Mouse (Mus musculus) MEL (cell line): ENCODE data around the gene Galnt17. TPM values are rescaled to one million over a fixed set of nuclear protein-coding genes. Genes with fewer than 3 reads are reported as not detected.

ENCODE experiments used
- DNase-seq: peaks from one replicate; pipeline ENCODE4 v3.0.0; 2011; ENCODE audit warnings: low read depth, low spot score
- H3K27ac ChIP-seq: 2 replicates; pipeline ENCODE4 v1.5.1; 2012; ENCODE audit warnings: low read depth, mild to moderate bottlenecking, control low read depth, low read length, moderate library complexity; ENCODE audit not compliant: control insufficient read depth
- H3K27me3 ChIP-seq, 2 experiments: fragments of 150-350 bp in 1 of 2; sonication (generic) in 1 of 2; 2 replicates each; pipeline ENCODE4 v1.6.1; 2012; ENCODE audit warnings: low read length in 2 of 2, mild to moderate bottlenecking in 2 of 2, improper control_type of control experiment in 1 of 2, moderate library complexity in 1 of 2; ENCODE audit not compliant: insufficient read depth in 2 of 2, control insufficient read depth in 1 of 2
- H3K36me3 ChIP-seq, 2 experiments: 2 replicates each; pipeline ENCODE4 v1.6.1; 2012 to 2014; ENCODE audit warnings: low read length in 2 of 2, improper control_type of control experiment in 1 of 2, inconsistent platforms in 1 of 2, mild to moderate bottlenecking in 1 of 2; ENCODE audit not compliant: insufficient read depth in 2 of 2, control insufficient read depth in 1 of 2
- H3K4me1 ChIP-seq, 2 experiments: fragments of 150-350 bp in 1 of 2; sonication (generic) in 1 of 2; 2 replicates each; pipeline ENCODE4 v1.6.1; 2012; ENCODE audit warnings: low read length in 2 of 2, improper control_type of control experiment in 1 of 2, mild to moderate bottlenecking in 1 of 2; ENCODE audit not compliant: insufficient read depth in 2 of 2, control insufficient read depth in 1 of 2
- H3K4me3 ChIP-seq, 2 experiments: fragments of 150-350 bp in 1 of 2; sonication (generic) in 1 of 2; 2 replicates each; pipeline ENCODE4 v1.5.1; 2012; ENCODE audit warnings: low read depth in 2 of 2, low read length in 2 of 2, mild to moderate bottlenecking in 2 of 2, moderate library complexity in 2 of 2, control low read depth in 1 of 2, improper control_type of control experiment in 1 of 2; ENCODE audit not compliant: control insufficient read depth in 1 of 2, insufficient read depth in 1 of 2
- H3K79me2 ChIP-seq: 2 replicates; pipeline ENCODE4 v1.6.1; 2012; ENCODE audit warnings: mild to moderate bottlenecking, low read length, moderate library complexity; ENCODE audit not compliant: control insufficient read depth, poor library complexity, insufficient read depth
- H3K9ac ChIP-seq: 2 replicates; pipeline ENCODE4 v1.6.1; 2012; ENCODE audit warnings: low read depth, mild to moderate bottlenecking, control low read depth, low read length, moderate library complexity; ENCODE audit not compliant: control insufficient read depth, poor library complexity, severe bottlenecking
- H3K9me3 ChIP-seq: fragments of 150-350 bp; sonication (generic); replicated peaks from 2 replicates; pipeline ENCODE4 v1.6.1; 2012; ENCODE audit warnings: mild to moderate bottlenecking, low read length, improper control_type of control experiment, moderate library complexity; ENCODE audit not compliant: insufficient read depth
- CHD2 ChIP-seq: IDR thresholded peaks from 2 replicates; pipeline ENCODE4 v1.6.1; 2011; ENCODE audit warnings: low read length, improper control_type of control experiment
- CTCF ChIP-seq, 3 experiments: IDR thresholded peaks in 2 of 3; conservative IDR thresholded peaks in 1 of 3; 2 replicates each; pipeline ENCODE4 v1.5.1; 2011 to 2012; ENCODE audit warnings: low read length in 3 of 3, low read depth in 2 of 3, mild to moderate bottlenecking in 2 of 3, improper control_type of control experiment in 1 of 3, inconsistent platforms in 1 of 3, mixed read lengths in 1 of 3, moderate library complexity in 1 of 3; ENCODE audit not compliant: control insufficient read depth in 1 of 3, insufficient read depth in 1 of 3, poor library complexity in 1 of 3, severe bottlenecking in 1 of 3
- ETS1 ChIP-seq: IDR thresholded peaks from 2 replicates; pipeline ENCODE4 v1.6.1; 2012; ENCODE audit warnings: low read depth, mild to moderate bottlenecking, inconsistent platforms, low read length, improper control_type of control experiment, moderate library complexity
- JUND ChIP-seq: IDR thresholded peaks from 2 replicates; pipeline ENCODE4 v1.6.1; 2011; ENCODE audit warnings: low read depth, mild to moderate bottlenecking, improper control_type of control experiment, low read length
- KAT2A ChIP-seq: conservative IDR thresholded peaks from 2 replicates; pipeline ENCODE4 v1.6.1; 2012; ENCODE audit warnings: low read depth, low read length, improper control_type of control experiment, inconsistent platforms
- MAX ChIP-seq: IDR thresholded peaks from 2 replicates; pipeline ENCODE4 v1.6.1; 2011; ENCODE audit warnings: low read length, improper control_type of control experiment
- MAZ ChIP-seq: IDR thresholded peaks from 2 replicates; pipeline ENCODE4 v1.6.1; 2012; ENCODE audit warnings: low read depth, mild to moderate bottlenecking, inconsistent platforms, low read length, improper control_type of control experiment
- MEF2A ChIP-seq: IDR thresholded peaks from 2 replicates; pipeline ENCODE4 v1.6.1; 2014; ENCODE audit warnings: low read depth, mild to moderate bottlenecking, inconsistent platforms, low read length, improper control_type of control experiment; ENCODE audit not compliant: poor library complexity, insufficient replicate concordance, severe bottlenecking; ENCODE audit errors: extremely low read depth
- MXI1 ChIP-seq: IDR thresholded peaks from 2 replicates; pipeline ENCODE4 v1.6.1; 2011; ENCODE audit warnings: mild to moderate bottlenecking, low read depth, low read length, improper control_type of control experiment
- MYC ChIP-seq: IDR thresholded peaks from 2 replicates; pipeline ENCODE4 v1.6.1; 2011; ENCODE audit warnings: low read depth, mild to moderate bottlenecking, low read length, improper control_type of control experiment, moderate library complexity
- NELFE ChIP-seq: IDR thresholded peaks from 2 replicates; pipeline ENCODE4 v1.6.1; 2011; ENCODE audit warnings: low read depth, low read length, improper control_type of control experiment
- POLR2AphosphoS2 ChIP-seq: IDR thresholded peaks from 2 replicates; pipeline ENCODE4 v1.6.1; 2011; ENCODE audit warnings: low read length, improper control_type of control experiment
- POLR2AphosphoS5 ChIP-seq: IDR thresholded peaks from 2 replicates; pipeline ENCODE4 v1.6.1; 2012; ENCODE audit warnings: low read depth, borderline replicate concordance, mild to moderate bottlenecking, inconsistent platforms, low read length, moderate library complexity, mixed read lengths
- RAD21 ChIP-seq: IDR thresholded peaks from 2 replicates; pipeline ENCODE4 v1.6.1; 2011; ENCODE audit warnings: mild to moderate bottlenecking, low read depth, low read length, improper control_type of control experiment
- RCOR1 ChIP-seq: IDR thresholded peaks from 2 replicates; pipeline ENCODE4 v1.6.1; 2012; ENCODE audit warnings: low read depth, mild to moderate bottlenecking, inconsistent platforms, low read length, improper control_type of control experiment
- SIN3A ChIP-seq: IDR thresholded peaks from 2 replicates; pipeline ENCODE4 v1.6.1; 2012; ENCODE audit warnings: low read length, improper control_type of control experiment, inconsistent platforms
- SMC3 ChIP-seq: IDR thresholded peaks from 2 replicates; pipeline ENCODE4 v1.6.1; 2011; ENCODE audit warnings: low read depth, low read length, improper control_type of control experiment
- TAL1 ChIP-seq: IDR thresholded peaks from 2 replicates; pipeline ENCODE4 v1.6.1; 2012; ENCODE audit warnings: mild to moderate bottlenecking, inconsistent platforms, low read length, moderate library complexity, mixed read lengths
- USF1 ChIP-seq: IDR thresholded peaks from 2 replicates; pipeline ENCODE4 v1.6.1; 2014; ENCODE audit warnings: low read depth, mild to moderate bottlenecking, inconsistent platforms, low read length, improper control_type of control experiment, moderate library complexity
- ZC3H11A ChIP-seq: IDR thresholded peaks from 2 replicates; pipeline ENCODE4 v1.6.1; 2012; ENCODE audit warnings: low read depth, mild to moderate bottlenecking, inconsistent platforms, low read length, improper control_type of control experiment
- ZKSCAN1 ChIP-seq: IDR thresholded peaks from 2 replicates; pipeline ENCODE4 v1.6.1; 2012; ENCODE audit warnings: low read depth, mild to moderate bottlenecking, inconsistent platforms, low read length, improper control_type of control experiment, moderate library complexity
- ZMIZ1 ChIP-seq: IDR thresholded peaks from 2 replicates; pipeline ENCODE4 v1.6.1; 2012; ENCODE audit warnings: low read depth, mild to moderate bottlenecking, inconsistent platforms, low read length, improper control_type of control experiment, moderate library complexity
- ZNF384 ChIP-seq: IDR thresholded peaks from 2 replicates; pipeline ENCODE4 v1.6.1; 2012; ENCODE audit warnings: low read depth, mild to moderate bottlenecking, inconsistent platforms, low read length, improper control_type of control experiment
- polyA plus RNA-seq, 2 experiments: library from polyadenylated mRNA; stranded (reverse) in 1 of 2; unstranded in 1 of 2; fragments of >175 nt in 1 of 2; fragments of >200 nt in 1 of 2; gene quantifications; 2 replicates each; pipeline versions ENCODE4 v1.2.1 to v1.2.4; 2012; ENCODE audit warnings: low replicate concordance in 2 of 2, low read depth in 1 of 2; ENCODE audit not compliant: insufficient read length in 2 of 2, insufficient read depth in 1 of 2, missing spikeins in 1 of 2
- total RNA-seq: library from RNA; depleted of rRNA; stranded (reverse); fragments of 300-350 nt; gene quantifications from 2 replicates; pipeline ENCODE4 v1.2.3, GENCODE M21; 2012

Galnt17 gene
- total and polyA plus RNA-seq, 3 experiments, result not detected

DNA sequence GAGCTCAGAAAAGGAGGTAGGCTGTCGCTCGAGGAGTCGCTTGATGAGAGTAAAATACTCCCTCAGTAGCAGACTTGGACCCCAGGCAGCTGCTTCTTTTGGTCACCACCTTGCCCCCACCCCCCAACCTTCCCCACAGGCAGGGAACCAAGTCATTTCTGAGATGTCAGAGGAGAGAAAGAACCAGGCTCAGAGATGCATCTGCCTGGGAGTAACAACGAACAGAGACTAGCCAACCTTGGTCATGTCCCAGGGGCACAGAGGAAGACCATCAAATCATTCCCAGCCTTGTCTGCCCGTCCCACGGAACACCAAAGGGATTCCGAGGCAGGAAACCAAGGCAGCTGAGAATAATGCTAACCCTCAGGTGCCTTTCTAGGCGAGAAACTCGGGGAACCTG is 293.0 kb downstream of the Galnt17 start:
- TF ChIP-seq MXI1 (no peak), ZNF384 (no peak)
- H3K9me3 ChIP-seq, result no peaks in the 10 kb centered on the region
- no peaks in the 10 kb centered on the region for H3K36me3 ChIP-seq
- no peak overlapping the region for H3K4me3 ChIP-seq
- no peak overlapping the region for H3K27ac ChIP-seq
- no peak for DNase-seq
- no peaks in the 10 kb centered on the region for H3K79me2 ChIP-seq
- H3K27me3 ChIP-seq, result no peaks in the 10 kb centered on the region
- no peaks in the 10 kb centered on the region for H3K4me1 ChIP-seq
- no peak overlapping the region for H3K9ac ChIP-seq

DNA sequence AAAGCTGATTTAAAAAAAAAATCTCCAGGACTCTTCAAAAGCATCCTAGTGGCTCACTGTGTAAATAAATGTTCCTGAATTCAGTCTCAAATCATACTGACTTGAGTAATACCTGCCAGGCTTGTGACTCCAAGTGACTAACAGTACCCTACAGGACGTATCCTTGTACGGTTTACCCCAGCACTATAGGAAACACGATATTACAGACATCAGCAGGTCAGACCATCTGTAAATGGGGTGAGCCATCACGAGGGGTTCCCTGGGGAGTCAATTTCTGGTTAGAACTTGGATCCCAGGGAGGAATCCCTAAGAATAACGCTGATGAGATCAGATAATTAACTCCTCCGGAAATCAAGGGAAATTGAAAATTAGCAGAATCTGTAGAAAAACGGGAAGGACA is 294.5 kb downstream of the Galnt17 start:
- Histone ChIP-seq H3K36me3 (no peaks in the 10 kb centered on the region), H3K79me2 (no peaks in the 10 kb centered on the region), H3K4me1 (no peaks in the 10 kb centered on the region), H3K9ac (no peak overlapping the region), H3K27ac (no peak overlapping the region), H3K9me3 (no peaks in the 10 kb centered on the region), H3K27me3 (no peaks in the 10 kb centered on the region), H3K4me3 (no peak overlapping the region)
- no peak for TF ChIP-seq ETS1
- TF ChIP-seq ZNF384, result no peak
- no peak for TF ChIP-seq POLR2AphosphoS2
- TF ChIP-seq TAL1, result no peak
- no peak for DNase-seq

DNA sequence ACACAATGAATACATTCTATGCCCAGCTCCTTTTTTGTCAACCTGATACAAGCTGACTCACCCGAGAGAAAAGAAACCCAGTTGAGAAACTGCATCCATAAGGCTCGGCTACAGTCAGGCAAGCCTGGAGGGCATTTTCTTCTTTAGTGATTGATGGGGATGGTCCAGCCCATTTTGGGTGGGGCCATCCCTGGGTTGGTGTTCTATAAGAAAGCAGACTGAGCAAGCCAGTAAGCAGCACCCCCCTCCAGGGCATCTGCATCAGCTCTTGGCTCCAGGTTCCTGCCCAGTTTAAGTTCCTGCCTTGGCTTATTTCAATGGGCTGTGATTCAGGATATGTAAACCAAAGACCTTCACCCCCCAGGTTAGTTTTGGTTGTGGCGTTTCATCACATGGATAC is 295.2 kb downstream of the Galnt17 start:
- no peak for DNase-seq
- no peaks in the 10 kb centered on the region for H3K9me3 ChIP-seq
- H3K4me1 ChIP-seq, result no peaks in the 10 kb centered on the region
- no peak overlapping the region for H3K4me3 ChIP-seq
- H3K27me3 ChIP-seq, result no peaks in the 10 kb centered on the region
- H3K79me2 ChIP-seq, result no peaks in the 10 kb centered on the region
- no peaks in the 10 kb centered on the region for H3K36me3 ChIP-seq
- H3K9ac ChIP-seq, result no peak overlapping the region
- no peak overlapping the region for H3K27ac ChIP-seq
- TF ChIP-seq KAT2A, result no peak
- no peak for TF ChIP-seq CTCF (IDR thresholded peaks at IDR 0.05 in 2 of 3, conservative IDR thresholded peaks at IDR 0.05 in 1 of 3; ENCODE audit: control insufficient read depth in 1 of 3, insufficient read depth in 1 of 3, low read depth in 2 of 3, low read length in 3 of 3, poor library complexity in 1 of 3, severe bottlenecking in 1 of 3)
- TF ChIP-seq USF1, result no peak
- TF ChIP-seq NELFE, result no peak
- no peak for TF ChIP-seq SMC3
- TF ChIP-seq RCOR1, result no peak
- TF ChIP-seq ZKSCAN1, result no peak
- TF ChIP-seq MYC, result no peak
- TF ChIP-seq MEF2A, result no peak
- TF ChIP-seq MXI1, result no peak
- TF ChIP-seq TAL1, result no peak
- no peak for TF ChIP-seq MAX
- TF ChIP-seq JUND, result no peak
- TF ChIP-seq MAZ, result no peak
- no peak for TF ChIP-seq POLR2AphosphoS5
- TF ChIP-seq RAD21, result no peak
- no peak for TF ChIP-seq SIN3A
- no peak for TF ChIP-seq CHD2
- TF ChIP-seq ZMIZ1, result no peak
- no peak for TF ChIP-seq ZC3H11A
